Mouse (Mus musculus) urinary bladder, postnatal 4 days (tissue): ENCODE measurements around the gene Aldoc.
"Not testable (repeated sequence)": the region's sequence is repeated elsewhere in the genome, so short reads cannot be mapped to it uniquely, and the experiment has no call there.

Experiments used
- DNase-seq, 2 experiments: peaks; one replicate each; pipeline ENCODE4 v3.0.0; 2021 to 2022; ENCODE audit warnings: low spot score in 2 of 2

Aldoc gene

DNA sequence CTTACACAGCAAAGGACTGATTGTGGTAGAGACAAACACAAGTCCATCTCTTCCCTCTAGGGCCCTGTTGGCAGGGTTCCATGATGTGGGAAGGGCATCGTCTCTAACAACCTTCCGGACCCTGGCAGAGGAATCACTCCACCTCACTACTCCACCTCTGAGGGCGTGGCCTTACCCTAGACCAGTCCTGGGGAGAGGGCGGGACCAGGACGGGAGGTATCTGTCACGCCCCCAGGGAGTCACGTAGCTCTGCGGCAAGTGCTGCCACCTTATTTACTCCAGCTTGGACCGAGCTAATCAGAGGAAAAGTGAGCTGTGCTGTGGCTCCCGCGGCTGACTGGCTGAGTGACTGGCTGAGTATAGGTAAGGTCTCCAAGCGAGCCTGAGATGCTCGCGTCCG, at the start of gene Aldoc:
TSS of gene Aldoc (plus strand) at position 109 of the 400 bp plus-strand sequence.
- DNase-seq = peak; percentile 72 to 81

DNA sequence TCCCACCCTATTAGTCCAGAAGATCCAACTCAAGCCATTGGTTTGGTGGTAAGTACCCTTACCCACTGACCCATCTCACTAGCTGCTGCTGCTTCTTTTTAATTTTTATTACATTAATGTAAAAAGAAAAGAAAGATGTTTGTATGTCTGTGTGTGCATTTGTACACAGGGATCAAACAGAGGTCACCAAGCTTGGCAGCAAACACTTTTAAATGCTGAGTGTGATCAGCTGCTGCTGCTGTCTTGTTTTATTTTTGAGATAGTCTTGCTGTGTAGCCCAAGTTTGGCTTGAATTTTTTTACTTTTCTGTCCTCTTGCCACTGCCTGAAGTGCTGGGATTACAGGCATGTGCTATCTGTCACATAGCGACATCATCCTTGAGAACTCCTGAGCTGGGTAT, 47.2 kb upstream of the Aldoc start:
- DNase-seq = no peak

DNA sequence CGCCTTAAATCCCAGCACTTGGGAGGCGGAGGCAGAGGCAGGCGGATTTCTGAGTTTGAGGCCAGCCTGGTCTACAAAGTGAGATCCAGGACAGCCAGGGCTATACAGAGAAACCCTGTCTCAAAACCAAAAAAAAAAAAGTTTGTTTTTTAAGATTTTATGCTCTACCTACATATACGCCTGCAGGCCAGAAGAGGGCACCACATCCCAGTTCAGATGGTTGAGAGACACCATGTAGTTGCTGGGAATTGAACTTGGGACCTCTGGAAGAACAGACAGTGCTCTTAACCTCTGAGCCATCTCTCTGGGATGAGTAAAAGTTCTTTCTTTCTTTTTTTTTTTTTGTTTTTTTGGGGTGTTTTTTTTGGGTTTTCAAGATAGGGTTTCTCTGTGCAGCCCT, 46.6 kb upstream of the Aldoc start:
- DNase-seq = not testable (repeated sequence)

DNA sequence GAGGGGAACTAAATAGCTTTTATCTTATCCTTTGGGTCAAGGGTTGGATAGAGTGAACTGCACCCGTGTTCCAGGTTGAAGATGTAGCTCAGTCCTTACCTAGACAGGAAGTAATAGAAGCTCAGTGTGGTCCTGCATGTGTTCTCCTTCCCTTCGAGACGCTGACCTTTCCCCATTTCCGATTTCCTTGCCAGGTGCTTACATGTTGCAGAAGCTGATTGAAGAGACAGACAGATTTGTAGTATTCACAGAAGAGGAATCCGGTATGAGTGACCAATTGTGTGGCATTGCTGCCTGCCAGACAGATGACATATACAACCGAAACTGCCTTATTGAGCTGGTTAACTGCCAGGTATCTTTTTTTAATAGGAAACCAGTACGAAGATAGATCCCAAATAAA, 43.9 kb upstream of the Aldoc start:
- DNase-seq = no peak

DNA sequence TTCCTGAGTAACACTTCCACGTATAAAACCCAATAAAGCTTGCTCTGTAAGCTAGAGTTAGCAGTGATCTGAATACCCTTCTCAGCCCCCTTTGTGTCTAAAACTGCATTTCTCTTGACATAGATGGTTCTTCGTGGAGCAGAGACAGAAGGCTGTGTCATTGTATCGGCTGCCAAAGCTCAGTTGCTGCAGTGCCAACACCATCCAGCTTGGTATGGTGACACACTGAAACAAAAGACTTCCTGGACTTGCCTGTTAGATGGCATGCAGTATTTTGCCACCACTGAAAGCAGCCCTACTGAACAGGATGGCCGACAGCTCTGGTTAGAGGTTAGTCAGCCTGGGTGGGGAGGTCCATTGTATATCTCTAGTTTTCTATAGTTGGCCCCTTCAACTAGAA, 43.2 kb upstream of the Aldoc start:
- no peak for DNase-seq

DNA sequence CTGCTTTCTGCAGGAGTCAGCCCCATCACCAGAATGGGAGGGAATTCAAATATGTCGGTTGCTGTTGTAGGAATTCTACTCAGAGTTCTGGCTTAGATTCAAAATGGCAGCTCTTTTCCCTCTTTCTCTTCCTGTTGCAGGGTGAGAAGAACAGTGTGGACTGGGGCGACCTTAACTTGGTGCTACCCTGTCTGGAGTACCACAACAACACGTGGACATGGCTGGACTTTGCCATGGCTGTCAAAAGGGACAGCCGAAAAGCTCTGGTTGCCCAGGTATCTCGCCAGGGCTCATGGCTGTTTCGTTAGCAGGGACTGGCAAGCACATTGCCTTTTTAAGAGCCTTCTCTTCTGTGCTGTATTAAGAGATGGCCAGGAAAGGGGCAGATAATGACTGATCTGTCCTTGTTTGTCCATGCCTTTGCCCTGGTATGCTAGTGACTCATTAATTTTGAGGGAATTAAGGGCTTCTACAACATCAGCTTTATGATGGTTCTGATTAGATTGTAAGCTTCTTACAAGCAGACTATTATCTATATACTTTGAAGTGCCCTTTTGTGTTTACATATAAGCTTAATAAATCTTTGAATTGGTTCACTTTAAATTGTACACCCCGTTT, 33.5 kb upstream of the Aldoc start:
- DNase-seq = no peak

DNA sequence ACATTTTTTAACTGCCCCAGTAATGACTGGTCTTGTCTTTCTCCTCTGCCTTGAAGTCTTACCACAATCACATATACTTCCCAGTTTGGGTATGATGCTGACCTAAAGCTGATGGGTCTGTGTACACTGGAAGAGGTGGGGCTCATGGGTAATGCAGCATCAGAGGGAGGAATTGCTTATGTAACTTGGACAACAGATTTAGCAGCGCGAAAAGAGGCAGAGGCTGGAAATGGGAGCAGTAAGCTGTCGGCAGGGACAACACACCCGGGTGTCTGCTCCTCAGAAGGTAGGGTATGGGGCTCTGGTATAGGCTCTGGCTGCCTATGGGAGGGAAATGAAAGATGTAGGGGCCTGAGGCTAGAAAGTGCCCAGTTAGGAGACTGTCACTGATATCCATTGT, 32.1 kb upstream of the Aldoc start, which contains the start of gene BC030499:
TSS of gene BC030499 (plus strand) at position 188 of the 400 bp plus-strand sequence.
- DNase-seq = no peak

DNA sequence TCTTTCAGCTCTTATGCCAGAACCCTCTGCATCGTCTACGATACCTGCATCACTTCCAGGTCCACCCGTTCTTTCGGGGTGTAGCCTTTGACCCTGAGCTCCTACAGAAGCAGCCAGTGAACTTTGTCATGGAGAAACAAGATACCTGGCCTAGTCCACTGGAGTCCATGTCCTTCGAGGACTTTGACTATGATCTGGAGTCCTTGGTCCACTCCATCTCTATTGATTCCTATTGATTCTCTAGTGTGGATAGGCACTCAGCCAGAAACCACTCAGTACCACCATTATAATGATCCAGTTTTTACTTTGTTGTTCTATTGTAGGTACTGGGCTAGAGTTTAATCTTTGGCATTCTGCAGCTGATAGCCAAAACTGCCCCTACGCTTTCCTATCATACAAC, 28.2 kb upstream of the Aldoc start:
- DNase-seq = no peak

DNA sequence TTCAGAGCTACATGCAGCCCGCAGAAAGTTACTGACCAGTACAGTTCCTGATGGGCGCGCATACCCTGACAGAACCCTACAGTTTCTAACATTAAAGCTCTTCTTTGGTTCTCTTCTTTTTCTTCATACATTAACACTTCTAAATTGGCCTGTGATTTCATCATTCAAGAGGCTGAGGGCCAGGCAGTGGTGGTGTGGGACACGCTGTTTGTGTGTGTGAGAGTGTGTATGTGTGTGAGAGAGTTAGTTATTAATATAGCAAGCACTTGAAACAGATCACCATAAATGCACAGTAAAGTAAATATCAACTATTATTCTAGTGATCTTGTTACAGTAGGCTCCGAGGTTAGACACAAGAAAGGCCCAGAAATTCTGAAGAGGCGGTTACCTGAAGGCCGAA, 21.9 kb upstream of the Aldoc start:
- DNase-seq = no peak

DNA sequence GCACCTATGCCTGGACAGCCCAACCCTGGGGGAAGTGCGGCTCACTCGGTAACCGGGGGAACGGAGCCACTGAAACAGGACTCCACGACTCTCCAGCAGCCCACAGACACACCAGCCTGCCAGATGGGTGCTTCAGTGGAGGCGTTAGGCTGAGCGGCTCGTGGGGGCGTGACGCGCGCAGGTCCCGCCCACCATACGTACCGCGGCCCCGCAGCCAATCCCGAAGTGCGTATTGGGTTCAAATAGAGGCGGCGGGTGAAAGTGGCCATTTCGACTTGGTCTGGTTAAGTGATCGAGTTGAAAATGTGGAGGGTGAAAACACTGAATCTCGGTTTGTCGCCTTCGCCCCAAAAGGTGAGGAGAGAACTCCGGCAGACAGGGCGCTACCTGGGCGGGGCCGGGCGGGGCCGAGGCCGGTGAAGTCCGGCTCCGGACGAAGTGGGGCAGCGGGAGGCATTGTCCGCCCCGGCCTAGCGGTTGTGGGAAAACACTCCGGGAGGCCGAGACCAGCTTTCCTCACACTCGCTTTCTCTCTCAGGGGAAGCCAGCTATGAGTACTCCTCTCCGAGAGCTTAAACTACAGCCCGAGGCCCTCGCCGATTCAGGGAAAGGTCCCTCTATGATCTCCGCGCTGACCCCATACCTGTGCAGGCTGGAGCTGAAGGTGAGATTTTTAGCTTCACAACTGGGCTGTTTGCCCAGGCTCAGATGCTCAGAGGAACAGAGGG, 21.2 kb upstream of the Aldoc start, which contains the start of gene Spag5:
TSS of gene Spag5 (plus strand) at position 173 of the 728 bp plus-strand sequence.
- peak; percentile 84 to 87 for DNase-seq

DNA sequence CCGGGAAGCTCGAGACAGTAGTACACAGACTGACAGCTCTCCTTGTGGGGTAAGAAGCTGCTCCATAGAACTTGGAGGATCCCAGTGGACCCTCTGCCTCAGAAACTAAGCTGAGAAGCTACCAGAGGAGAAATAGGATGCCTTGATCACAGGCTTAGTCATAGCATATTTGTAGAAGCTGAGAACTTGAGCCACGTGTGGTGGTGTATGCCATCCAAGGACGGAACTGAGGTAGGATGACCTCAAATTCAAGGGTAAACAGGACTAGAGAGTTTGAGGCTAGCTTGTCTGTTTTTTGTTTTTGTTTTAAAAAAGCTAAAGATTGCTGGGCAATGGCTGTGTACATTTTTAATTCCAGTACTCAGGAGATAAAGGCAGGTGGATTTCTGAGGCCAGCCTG, 17.5 kb upstream of the Aldoc start:
- no peak for DNase-seq

DNA sequence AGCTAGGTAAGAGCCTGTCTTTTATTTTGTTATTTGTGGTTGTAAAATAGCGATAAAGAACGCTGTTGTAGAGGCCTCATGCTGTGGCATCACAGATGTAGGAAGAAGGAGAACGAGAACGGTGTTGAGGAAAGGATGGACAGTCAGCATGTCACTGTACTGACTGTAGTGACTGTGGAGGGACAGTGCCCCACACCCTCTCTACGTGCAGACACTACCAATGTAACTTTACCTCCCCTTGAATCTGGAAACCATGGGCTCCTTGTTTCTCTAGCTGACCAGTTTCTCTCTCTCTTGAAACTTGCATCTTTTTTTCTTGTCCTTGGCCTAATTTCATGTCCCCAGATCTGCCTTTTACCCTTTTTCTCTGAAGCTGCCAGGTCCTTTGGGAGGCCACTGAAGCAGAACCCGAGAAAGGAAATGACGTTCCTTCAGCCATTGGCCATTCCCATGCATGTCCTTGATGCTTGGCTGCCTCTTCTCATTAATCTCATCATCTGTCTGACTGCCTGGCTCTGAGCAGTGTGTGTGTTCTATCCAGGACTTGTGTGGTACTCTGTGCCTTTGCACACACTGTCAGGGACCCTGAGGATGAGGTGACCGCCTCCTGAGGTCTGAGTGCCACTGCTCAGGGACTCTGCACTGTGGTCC, 11.8 kb upstream of the Aldoc start:
- no peak for DNase-seq

DNA sequence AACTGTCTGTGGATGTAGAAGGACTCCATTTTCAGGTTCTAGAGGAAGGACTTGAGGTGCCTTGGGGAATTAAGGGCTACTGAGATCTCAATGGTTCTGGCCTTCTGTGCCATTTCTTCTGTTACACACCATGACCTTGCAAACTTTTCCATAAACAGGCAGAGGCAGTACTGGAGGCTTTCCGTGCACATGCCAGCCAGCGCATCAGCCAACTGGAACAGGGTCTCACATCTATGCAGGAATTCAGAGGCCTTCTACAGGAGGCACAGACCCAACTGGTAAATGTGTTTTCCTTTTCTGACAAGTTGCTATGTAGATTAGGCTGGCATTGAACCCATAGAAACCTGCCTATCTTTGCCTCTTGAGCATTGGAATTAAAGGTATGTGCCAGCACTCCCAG, 9.1 kb upstream of the Aldoc start:
- DNase-seq = no peak

DNA sequence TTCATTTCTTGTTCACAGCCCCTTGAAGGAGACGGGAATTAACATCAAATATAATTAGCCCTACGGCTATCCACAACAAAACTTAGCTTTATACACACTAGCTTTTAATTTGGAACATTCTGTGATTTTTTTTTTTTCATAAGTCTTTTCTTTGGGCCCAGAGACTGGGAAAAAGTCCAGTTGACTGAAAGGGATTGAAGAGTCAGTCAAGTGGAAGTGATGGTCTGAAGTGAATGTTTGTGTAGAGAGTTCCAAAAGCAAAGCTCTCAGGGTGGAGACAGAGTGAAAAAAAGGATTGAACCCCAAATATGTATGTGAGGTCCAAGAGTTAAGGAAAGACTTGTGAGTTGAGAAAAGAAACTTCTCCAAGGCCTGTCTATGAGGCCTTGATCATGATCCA, 4.4 kb upstream of the Aldoc start:
- no peak for DNase-seq

DNA sequence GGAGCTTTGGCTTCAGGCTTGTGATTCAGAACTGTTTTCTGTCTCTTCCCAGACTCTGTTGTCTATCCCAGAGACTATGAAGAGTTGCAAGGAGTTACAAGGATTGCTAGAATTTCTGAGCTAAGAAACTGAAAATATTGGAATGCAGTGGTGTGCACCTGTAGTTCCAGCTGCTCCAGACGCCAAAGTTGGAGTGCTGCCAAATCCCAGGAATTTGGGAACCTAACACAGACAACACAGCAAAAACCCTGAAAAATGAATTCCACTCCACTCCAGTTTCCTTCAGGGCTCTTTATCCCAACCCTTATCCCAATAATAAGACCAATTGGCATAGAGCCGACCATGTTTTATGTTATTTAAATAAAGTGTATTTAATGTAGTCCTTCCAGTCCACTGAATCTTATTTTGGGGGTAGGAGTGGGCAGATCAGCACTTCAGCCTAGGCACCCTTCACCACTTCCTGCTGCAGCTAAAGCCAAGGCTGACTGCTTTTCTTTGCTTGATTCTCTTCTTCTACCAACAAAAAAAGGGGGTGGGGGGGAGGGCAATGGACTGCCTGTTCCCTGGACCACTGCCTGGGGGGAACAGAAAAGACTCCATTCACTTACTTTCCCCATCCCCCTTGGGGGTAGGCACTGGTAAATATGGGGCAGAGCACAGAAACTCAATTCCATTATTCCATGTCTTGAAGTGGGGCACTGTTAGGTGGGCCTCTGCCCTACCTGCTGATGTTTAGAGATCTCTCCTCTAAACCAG, 514 bp upstream of the Aldoc start:
- DNase-seq = no peak

DNA sequence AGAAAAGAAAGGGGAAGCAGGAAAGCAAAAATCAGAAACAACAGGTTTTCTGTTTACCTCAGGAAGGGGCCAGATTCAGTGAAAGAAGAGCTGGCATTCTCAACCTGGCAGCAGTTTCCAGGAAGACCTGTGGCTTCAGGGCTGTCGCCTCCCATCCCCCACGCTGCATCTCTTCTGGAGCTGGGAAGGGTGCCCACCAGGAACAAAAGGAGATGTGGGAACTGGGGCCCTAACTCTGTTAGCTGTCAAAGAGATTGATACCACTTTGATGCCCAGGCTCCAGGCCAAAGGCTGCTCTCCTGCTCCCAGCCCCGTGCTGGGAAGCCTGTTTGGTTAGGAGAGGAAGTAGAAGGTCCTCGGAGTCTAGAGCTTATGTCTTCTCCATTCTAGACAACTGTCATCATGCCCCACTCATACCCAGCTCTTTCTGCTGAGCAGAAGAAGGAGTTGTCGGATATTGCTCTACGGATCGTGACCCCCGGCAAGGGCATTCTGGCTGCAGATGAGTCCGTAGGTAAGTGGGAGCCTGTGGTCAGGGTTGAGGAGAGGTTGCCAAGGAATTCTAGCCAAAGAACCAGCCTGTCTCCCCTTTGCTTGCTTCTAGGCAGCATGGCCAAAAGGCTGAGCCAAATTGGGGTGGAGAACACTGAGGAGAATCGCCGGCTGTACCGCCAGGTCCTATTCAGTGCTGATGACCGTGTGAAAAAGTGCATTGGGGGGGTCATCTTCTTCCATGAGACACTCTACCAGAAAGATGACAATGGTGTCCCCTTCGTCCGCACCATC, 1.4 kb downstream of the Aldoc start:
- DNase-seq = no peak

DNA sequence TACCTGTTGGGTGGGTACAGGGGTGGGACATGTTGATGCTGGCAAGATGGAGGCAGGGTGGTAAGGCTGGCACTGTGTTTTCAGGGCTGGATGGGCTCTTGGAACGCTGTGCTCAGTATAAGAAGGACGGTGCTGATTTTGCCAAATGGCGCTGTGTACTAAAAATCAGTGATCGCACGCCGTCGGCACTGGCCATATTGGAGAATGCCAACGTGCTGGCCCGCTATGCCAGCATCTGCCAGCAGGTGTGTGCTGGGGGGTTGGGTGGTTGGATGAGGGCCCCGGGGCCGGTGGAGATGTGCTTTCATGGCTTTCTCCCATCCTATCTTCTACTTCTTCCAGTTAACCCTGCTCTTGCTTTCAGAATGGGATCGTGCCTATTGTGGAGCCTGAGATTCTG, 2.2 kb downstream of the Aldoc start:
- DNase-seq = no peak

DNA sequence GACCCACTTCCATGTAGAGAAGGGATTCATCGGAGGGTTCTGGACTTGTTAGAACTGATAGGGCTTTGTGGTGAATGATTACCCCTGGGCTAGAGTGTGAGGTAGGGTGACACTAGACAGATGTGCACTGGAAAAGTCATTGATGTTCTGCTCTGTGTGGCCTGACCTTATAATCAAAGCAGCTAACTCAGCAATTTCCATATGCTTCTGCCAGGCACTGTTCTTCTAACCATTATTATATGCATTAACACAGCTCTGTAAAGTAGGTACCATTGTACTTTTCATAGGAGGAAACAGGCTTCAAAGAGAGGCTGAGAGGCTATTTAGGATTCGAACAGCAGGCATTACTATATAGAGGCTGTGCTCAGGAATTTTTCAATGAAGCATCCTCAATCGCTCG, 4.4 kb downstream of the Aldoc start:
- DNase-seq = no peak

DNA sequence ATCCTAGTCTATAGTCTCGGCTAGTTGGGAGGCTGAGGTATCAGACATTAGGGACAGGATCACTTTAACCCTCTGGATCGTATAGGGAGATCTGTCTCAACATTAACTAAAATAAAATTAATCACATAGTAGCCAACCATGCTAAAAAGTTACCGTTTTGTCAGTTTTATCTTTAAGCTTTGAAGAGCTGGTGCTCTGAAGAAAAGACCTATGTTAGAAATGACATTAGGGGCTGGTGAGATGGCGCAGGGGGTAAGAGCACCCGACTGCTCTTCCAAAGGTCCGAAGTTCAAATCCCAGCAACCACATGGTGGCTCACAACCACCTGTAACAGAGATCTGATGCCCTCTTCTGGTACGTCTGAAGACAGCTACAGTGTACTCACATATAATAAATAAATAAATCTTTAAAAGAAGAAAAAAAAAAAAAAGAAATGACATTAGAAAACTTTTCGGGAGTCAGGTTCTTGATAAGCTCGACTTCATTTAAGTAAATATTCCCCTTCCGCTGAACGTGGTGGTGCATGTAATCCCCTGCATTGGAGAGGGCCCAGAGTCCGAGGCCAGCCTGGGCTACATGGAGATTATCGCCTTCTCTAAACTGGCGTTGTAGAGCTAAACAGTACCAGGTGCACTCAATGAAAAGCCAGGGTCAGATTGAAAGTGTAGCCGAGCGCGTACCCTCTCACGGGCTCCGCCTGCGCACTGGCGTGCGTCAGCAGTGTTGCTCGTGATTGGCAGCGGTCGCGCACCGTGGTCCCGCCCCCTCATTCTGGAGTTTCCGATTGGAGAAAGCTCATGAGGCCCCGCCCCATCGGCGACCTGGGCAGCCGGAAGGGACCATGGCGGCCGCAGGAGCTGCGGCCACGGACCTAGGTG, 5.1 kb downstream of the Aldoc start, which contains the start of gene Pigs:
TSS of gene Pigs (plus strand) at position 782 of the 878 bp plus-strand sequence.
- DNase-seq = peak; percentile 90 to 97

DNA sequence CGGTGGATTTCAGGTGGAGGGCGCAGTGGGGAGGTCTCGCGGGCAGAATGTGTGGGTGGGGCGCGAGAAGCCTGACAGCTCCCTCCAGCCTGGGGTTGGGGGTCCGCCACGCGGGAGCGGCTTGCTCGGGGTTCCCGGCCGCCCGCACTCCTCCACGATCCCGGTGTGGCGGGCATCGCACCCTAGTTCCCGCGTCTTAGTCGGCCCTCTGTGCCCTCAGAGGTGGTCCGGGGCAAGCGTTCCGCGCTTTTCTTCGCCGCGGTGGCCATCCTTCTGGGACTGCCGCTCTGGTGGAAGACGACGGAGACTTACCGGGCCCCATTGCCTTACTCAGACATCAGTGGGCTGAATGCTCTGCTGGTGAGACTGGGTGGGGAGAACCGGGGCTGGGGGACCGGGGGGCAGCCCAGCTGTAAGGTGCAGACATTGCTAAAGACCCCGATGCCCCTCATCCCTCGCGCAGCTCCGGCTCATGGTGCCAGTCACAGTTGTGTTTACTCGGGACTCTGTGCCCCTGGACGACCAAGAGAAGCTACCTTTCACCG, 5.8 kb downstream of the Aldoc start:
- no peak for DNase-seq
